Mouse (Mus musculus): ENCODE measurements around the gene Gm40193. TPM values are rescaled to one million over a fixed set of nuclear protein-coding genes. Genes with fewer than 3 reads are reported as not detected.
"Not testable (repeated sequence)": the region's sequence is repeated elsewhere in the genome, so short reads cannot be mapped to it uniquely, and the experiment has no call there.

Gene Gm40193
- total and polyA plus RNA-seq, 3 experiments = not detected

DNA sequence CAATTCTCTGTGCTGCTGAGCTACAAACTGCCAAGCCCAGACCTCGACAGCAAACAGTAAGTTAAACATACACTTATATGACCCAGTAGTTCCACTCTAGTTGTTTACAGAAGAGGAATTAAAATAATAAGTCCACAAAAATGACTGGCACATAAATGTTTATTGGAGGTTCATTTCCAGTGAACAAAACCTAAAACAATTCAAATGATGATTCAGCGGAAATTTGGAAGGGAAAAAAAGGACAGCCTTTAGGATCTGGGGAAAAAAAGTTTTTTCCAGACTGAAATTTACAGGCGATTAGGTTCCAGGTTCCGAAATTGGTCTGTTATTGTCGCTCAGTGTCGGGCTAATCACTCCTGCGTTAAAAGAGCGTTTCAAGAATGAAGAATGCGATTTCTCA is 6.7 kb upstream of the Gm40193 start:
- TF ChIP-seq POLR2AphosphoS5 (IDR thresholded peaks at IDR 0.05; ENCODE audit: insufficient replicate concordance, low read depth, low read length) (no peak), GATA2 (IDR thresholded peaks at IDR 0.05; ENCODE audit: borderline replicate concordance, low read depth, low read length) (no peak)
- H3K36me3 ChIP-seq (replicated peaks) = no peaks in the 10 kb centered on the region
- H3K27me3 ChIP-seq (ENCODE audit: insufficient read depth, low read length) = peaks cover 71% of the 10 kb centered on the region
- DNase-seq (ENCODE audit: low spot score) = no peak
- H3K9me3 ChIP-seq (replicated peaks) = no peaks in the 10 kb centered on the region
- peak overlapping the region; percentile 64; the same call in 1 of the 2 replicates for H3K4me3 ChIP-seq (ENCODE audit: low read depth, low read length)
- no peak for ATAC-seq (ENCODE audit: extremely low read depth, insufficient number of reproducible peaks, low FRiP score, poor library complexity, severe bottlenecking)
- peaks cover 21% of the 10 kb centered on the region for H3K4me1 ChIP-seq (ENCODE audit: insufficient read depth, low read depth, low read length)

DNA sequence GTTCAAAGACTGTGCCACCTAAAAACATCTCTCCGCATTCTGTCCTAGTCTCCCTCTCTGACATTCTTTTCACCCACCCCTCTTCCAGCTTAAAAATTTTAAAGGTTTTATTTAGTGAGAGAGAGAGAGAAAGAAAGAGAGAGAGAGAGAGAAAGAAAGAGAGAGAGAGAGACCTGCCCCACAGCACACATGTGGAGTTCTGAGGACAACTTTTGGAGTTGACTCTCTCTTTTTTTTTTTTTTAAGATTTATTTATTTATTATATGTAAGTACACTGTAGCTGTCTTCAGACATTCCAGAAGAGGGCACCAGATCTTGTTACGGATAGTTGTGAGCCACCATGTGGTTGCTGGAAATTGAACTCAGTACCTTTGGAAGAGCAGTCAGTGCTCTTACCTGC is 1.7 kb downstream of the Gm40193 start:
- H3K9me3 ChIP-seq (replicated peaks); DNase-seq (ENCODE audit: low spot score); ATAC-seq (ENCODE audit: extremely low read depth, insufficient number of reproducible peaks, low FRiP score, poor library complexity, severe bottlenecking); H3K4me3 ChIP-seq (ENCODE audit: low read depth, low read length): not testable (repeated sequence)
- Histone ChIP-seq H3K4me1 (ENCODE audit: insufficient read depth, low read depth, low read length) (peaks cover 12% of the 10 kb centered on the region), H3K27me3 (ENCODE audit: insufficient read depth, low read length) (peaks cover 16% of the 10 kb centered on the region), H3K36me3 (replicated peaks) (peaks cover 36% of the 10 kb centered on the region)

DNA sequence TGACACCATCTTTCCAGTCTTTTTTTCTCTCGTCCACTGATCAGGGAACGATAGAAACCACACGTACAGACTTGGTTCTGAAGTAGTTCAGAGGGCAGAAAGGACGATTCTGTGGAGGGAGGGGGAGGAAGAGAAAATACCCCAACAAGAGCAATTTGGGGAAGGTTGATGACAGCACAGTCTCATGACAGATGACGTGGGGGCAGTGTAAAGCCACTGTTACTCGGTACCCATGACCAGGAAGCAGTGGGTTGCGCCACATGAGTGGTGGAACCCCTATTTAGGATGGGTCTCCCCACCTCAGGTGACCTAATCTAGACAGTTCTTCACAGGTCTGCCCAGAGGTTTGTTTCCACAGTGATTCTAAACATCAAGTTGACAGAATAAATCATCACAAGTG is 4.1 kb downstream of the Gm40193 start:
- DNase-seq (ENCODE audit: low spot score) = no peak
- no peak for ATAC-seq (ENCODE audit: extremely low read depth, insufficient number of reproducible peaks, low FRiP score, poor library complexity, severe bottlenecking)
- H3K4me1 ChIP-seq (ENCODE audit: insufficient read depth, low read depth, low read length) = peaks cover 19% of the 10 kb centered on the region
- peaks cover 38% of the 10 kb centered on the region for H3K36me3 ChIP-seq (replicated peaks)
- H3K9me3 ChIP-seq (replicated peaks) = no peaks in the 10 kb centered on the region
- no peak for TF ChIP-seq TAL1 (conservative IDR thresholded peaks at IDR 0.05; ENCODE audit: low read depth, low read length)
- TF ChIP-seq GATA1 (IDR thresholded peaks at IDR 0.05; ENCODE audit: borderline replicate concordance, low read length) = no peak
- no peak for TF ChIP-seq GATA2 (IDR thresholded peaks at IDR 0.05; ENCODE audit: borderline replicate concordance, low read depth, low read length)
- no peak for TF ChIP-seq CTCF (IDR thresholded peaks at IDR 0.05; ENCODE audit: low read depth, low read length)
- TF ChIP-seq POLR2AphosphoS5 (IDR thresholded peaks at IDR 0.05; ENCODE audit: insufficient replicate concordance, low read depth, low read length) = no peak
- peaks cover 6% of the 10 kb centered on the region; the same call in 1 of the 2 replicates for H3K27me3 ChIP-seq (ENCODE audit: insufficient read depth, low read length)
- H3K4me3 ChIP-seq (ENCODE audit: low read depth, low read length) = no peak overlapping the region

DNA sequence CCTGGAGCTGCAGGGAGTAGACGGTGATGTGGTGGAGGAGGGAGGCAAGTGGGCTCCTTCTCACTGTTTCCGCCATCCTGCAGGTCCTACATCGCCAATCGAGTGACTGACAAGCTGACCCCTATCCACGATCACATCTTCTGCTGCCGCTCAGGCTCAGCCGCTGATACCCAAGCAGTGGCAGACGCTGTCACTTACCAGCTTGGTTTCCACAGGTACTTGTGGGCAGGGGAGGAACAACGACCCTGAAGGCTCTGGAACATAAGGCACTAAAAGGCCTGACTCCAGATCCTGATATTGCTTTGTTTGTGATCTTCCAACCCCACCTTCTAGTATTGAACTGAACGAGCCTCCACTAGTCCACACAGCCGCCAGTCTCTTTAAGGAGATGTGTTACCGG is 6.5 kb downstream of the Gm40193 start:
- Histone ChIP-seq H3K36me3 (replicated peaks) (peaks cover 38% of the 10 kb centered on the region), H3K27me3 (ENCODE audit: insufficient read depth, low read length) (no peaks in the 10 kb centered on the region), H3K4me1 (ENCODE audit: insufficient read depth, low read depth, low read length) (peaks cover 19% of the 10 kb centered on the region), H3K9me3 (replicated peaks) (no peaks in the 10 kb centered on the region), H3K4me3 (ENCODE audit: low read depth, low read length) (peak overlapping the region; percentile 75)
- ATAC-seq (ENCODE audit: extremely low read depth, insufficient number of reproducible peaks, low FRiP score, poor library complexity, severe bottlenecking) (no peak), DNase-seq (ENCODE audit: low spot score) (no peak)
- no peak for TF ChIP-seq CTCF (IDR thresholded peaks at IDR 0.05; ENCODE audit: low read depth, low read length)
- TF ChIP-seq POLR2AphosphoS5 (IDR thresholded peaks at IDR 0.05; ENCODE audit: insufficient replicate concordance, low read depth, low read length) = no peak
- no peak for TF ChIP-seq GATA2 (IDR thresholded peaks at IDR 0.05; ENCODE audit: borderline replicate concordance, low read depth, low read length)
- no peak for TF ChIP-seq TAL1 (conservative IDR thresholded peaks at IDR 0.05; ENCODE audit: low read depth, low read length)
- no peak for TF ChIP-seq GATA1 (IDR thresholded peaks at IDR 0.05; ENCODE audit: borderline replicate concordance, low read length)

DNA sequence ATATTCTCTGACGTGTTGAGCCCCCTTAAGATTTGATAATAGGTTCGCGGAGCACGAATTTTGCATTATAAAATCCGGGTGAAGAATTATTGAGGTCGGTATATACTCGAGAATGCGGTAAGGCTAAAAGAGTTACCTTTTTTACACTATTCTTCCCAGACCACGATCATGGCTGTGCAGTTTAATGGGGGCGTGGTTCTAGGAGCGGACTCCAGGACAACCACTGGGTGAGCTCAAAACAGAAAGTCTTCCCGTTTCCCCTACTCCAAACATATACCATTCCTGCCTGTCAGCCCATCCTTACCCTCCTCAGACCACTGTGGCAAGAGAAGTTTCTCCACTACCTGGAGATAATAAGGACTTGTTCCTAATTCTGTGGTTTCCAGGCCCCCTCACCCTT is 7.0 kb downstream of the Gm40193 start:
- H3K9me3 ChIP-seq (replicated peaks) = no peaks in the 10 kb centered on the region
- H3K27me3 ChIP-seq (ENCODE audit: insufficient read depth, low read length) = peaks cover 1% of the 10 kb centered on the region
- TF ChIP-seq POLR2AphosphoS5 (IDR thresholded peaks at IDR 0.05; ENCODE audit: insufficient replicate concordance, low read depth, low read length) = no peak
- no peak for TF ChIP-seq CTCF (IDR thresholded peaks at IDR 0.05; ENCODE audit: low read depth, low read length)
- no peak for TF ChIP-seq GATA1 (IDR thresholded peaks at IDR 0.05; ENCODE audit: borderline replicate concordance, low read length)
- TF ChIP-seq GATA2 (IDR thresholded peaks at IDR 0.05; ENCODE audit: borderline replicate concordance, low read depth, low read length) = no peak
- no peak for TF ChIP-seq TAL1 (conservative IDR thresholded peaks at IDR 0.05; ENCODE audit: low read depth, low read length)
- DNase-seq (ENCODE audit: low spot score) (peak; percentile 45), ATAC-seq (ENCODE audit: extremely low read depth, insufficient number of reproducible peaks, low FRiP score, poor library complexity, severe bottlenecking) (no peak)
- H3K36me3 ChIP-seq (replicated peaks) = peaks cover 38% of the 10 kb centered on the region
- H3K4me3 ChIP-seq (ENCODE audit: low read depth, low read length) = peak overlapping the region; percentile 75
- peaks cover 19% of the 10 kb centered on the region for H3K4me1 ChIP-seq (ENCODE audit: insufficient read depth, low read depth, low read length)

DNA sequence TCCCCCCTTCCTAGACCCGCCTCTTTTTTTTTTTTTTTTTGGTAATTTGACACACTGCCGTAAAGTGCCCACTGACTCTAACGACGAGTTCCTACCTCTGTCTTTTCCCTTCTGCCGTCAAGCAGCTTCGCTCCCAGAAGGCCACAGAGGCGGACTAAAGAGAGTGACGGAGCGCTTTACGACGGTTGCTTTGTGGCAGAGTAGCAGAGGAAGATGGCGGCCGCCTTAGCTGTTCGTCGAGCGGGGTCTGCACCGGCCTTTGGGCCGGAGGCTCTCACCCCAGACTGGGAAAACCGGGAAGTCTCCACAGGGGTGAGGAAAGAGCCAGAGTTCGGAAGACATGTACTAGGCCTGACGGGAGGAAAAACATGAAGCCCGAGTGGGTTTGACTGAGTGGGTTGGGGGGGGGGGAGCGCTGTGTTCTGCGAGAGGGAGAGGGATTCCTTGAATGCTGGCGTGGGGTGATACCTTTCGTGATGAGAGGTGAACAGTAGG is 7.5 kb downstream of the Gm40193 start, which contains the start of gene Psmb6:
TSS of gene Psmb6 (plus strand) at position 184 of the 495 bp plus-strand sequence.
- Histone ChIP-seq H3K4me3 (ENCODE audit: low read depth, low read length) (peak within 1 kb of the TSS; percentile 75), H3K27me3 (ENCODE audit: insufficient read depth, low read length) (peaks cover 4% of the 10 kb centered on the region), H3K4me1 (ENCODE audit: insufficient read depth, low read depth, low read length) (peaks cover 19% of the 10 kb centered on the region), H3K9me3 (replicated peaks) (no peaks in the 10 kb centered on the region), H3K36me3 (replicated peaks) (peaks cover 38% of the 10 kb centered on the region)
- no peak for TF ChIP-seq GATA2 (IDR thresholded peaks at IDR 0.05; ENCODE audit: borderline replicate concordance, low read depth, low read length)
- TF ChIP-seq CTCF (IDR thresholded peaks at IDR 0.05; ENCODE audit: low read depth, low read length) = no peak
- no peak for TF ChIP-seq GATA1 (IDR thresholded peaks at IDR 0.05; ENCODE audit: borderline replicate concordance, low read length)
- TF ChIP-seq POLR2AphosphoS5 (IDR thresholded peaks at IDR 0.05; ENCODE audit: insufficient replicate concordance, low read depth, low read length) = no peak
- no peak for TF ChIP-seq TAL1 (conservative IDR thresholded peaks at IDR 0.05; ENCODE audit: low read depth, low read length)
- DNase-seq (ENCODE audit: low spot score) (peak; percentile 80), ATAC-seq (ENCODE audit: extremely low read depth, insufficient number of reproducible peaks, low FRiP score, poor library complexity, severe bottlenecking) (peak; percentile 94)

DNA sequence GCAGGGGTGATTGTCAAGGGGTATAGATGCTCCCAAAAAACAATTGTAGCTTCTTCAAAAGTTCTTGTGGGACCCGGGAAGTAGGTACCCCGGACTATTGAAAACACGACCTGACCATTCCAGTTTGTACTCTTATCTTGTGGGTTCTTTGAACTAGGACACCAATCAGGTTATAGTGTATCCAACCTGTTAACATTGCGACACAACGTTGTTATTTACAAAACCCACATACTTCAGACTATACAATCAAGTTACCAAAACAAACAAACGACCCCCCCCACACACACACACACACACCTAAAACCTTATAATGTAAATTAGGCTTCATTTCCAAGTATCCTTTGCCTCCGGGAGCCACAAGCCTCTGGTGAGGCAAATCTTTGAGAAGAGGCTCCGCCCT is 8.0 kb downstream of the Gm40193 start:
- ATAC-seq (ENCODE audit: extremely low read depth, insufficient number of reproducible peaks, low FRiP score, poor library complexity, severe bottlenecking) (no peak), DNase-seq (ENCODE audit: low spot score) (no peak)
- TF ChIP-seq GATA1 (IDR thresholded peaks at IDR 0.05; ENCODE audit: borderline replicate concordance, low read length) (no peak), CTCF (IDR thresholded peaks at IDR 0.05; ENCODE audit: low read depth, low read length) (no peak), POLR2AphosphoS5 (IDR thresholded peaks at IDR 0.05; ENCODE audit: insufficient replicate concordance, low read depth, low read length) (no peak), GATA2 (IDR thresholded peaks at IDR 0.05; ENCODE audit: borderline replicate concordance, low read depth, low read length) (no peak), TAL1 (conservative IDR thresholded peaks at IDR 0.05; ENCODE audit: low read depth, low read length) (no peak)
- Histone ChIP-seq H3K27me3 (ENCODE audit: insufficient read depth, low read length) (peaks cover 8% of the 10 kb centered on the region), H3K4me3 (ENCODE audit: low read depth, low read length) (peak overlapping the region; percentile 75), H3K36me3 (replicated peaks) (peaks cover 38% of the 10 kb centered on the region), H3K9me3 (replicated peaks) (no peaks in the 10 kb centered on the region), H3K4me1 (ENCODE audit: insufficient read depth, low read depth, low read length) (peaks cover 19% of the 10 kb centered on the region)

DNA sequence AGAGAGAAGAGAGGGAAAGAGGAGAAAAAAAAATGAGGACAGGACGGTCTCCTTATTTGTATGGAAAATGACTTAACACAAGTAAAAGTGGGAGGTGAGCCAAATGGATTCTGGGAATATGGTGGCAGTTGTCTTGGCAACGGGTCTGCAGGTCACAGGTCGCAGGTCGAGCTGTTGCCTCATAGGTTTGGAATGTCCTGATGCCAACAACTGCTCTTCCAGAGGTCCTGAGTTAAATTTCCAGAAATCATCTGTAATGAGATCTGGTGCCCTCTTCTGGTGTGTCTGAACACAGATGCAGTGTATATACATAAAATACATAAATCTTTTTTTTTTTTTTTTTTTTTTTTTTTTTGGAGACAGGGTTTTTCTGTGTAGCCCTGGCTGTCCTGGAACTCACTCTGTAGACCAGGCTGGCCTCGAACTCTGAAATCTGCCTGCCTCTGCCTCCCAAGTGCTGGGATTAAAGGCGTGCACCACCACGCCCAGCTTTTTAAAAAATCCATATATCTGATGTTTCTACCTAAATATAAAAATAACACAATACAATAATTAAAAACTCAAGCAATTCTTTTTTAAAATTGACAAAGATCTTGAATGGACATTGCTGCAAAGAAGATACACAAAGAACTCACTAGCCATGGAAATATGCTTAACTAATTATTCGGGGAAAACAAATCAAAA is 9.3 kb downstream of the Gm40193 start:
- peaks cover 26% of the 10 kb centered on the region for H3K36me3 ChIP-seq (replicated peaks)
- peaks cover 11% of the 10 kb centered on the region for H3K27me3 ChIP-seq (ENCODE audit: insufficient read depth, low read length)
- not testable (repeated sequence) for H3K9me3 ChIP-seq (replicated peaks); DNase-seq (ENCODE audit: low spot score); ATAC-seq (ENCODE audit: extremely low read depth, insufficient number of reproducible peaks, low FRiP score, poor library complexity, severe bottlenecking); H3K4me3 ChIP-seq (ENCODE audit: low read depth, low read length)
- peaks cover 24% of the 10 kb centered on the region for H3K4me1 ChIP-seq (ENCODE audit: insufficient read depth, low read depth, low read length)

All from G1E (cell line).